Mouse (Mus musculus): Measurements from ENCODE around the gene Sod1. TPM values are rescaled to one million over a fixed set of nuclear protein-coding genes. Genes with fewer than 3 reads are reported as not detected.
"Not testable (repeated sequence)": the region's sequence is repeated elsewhere in the genome, so short reads cannot be mapped to it uniquely, and the experiment has no call there.

Gene Sod1
- total RNA-seq, 4 experiments from 2014 or later: 552 to 637 (median 573) TPM

DNA sequence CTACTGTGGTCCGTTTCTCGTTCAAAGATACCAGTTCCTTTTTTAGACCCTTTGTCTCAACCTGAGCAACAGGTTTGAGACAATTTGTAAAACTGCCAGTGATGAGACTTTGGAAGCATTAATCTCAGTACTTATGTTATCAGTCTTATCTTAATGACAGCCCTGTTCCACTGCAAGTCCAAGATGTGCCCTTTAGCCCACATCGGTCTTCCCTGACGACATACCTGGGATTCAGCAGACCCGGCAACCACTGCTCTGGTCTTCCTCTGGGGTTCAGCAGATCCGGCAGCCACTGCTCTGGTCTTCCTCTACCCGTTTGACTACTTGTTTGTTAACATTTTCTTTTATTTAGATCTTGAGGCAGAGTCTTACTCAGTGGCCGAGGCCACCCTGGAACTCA lies 8.8 kb upstream of the Sod1 start:
- DNase-seq (ENCODE audit: low spot score): no peak

DNA sequence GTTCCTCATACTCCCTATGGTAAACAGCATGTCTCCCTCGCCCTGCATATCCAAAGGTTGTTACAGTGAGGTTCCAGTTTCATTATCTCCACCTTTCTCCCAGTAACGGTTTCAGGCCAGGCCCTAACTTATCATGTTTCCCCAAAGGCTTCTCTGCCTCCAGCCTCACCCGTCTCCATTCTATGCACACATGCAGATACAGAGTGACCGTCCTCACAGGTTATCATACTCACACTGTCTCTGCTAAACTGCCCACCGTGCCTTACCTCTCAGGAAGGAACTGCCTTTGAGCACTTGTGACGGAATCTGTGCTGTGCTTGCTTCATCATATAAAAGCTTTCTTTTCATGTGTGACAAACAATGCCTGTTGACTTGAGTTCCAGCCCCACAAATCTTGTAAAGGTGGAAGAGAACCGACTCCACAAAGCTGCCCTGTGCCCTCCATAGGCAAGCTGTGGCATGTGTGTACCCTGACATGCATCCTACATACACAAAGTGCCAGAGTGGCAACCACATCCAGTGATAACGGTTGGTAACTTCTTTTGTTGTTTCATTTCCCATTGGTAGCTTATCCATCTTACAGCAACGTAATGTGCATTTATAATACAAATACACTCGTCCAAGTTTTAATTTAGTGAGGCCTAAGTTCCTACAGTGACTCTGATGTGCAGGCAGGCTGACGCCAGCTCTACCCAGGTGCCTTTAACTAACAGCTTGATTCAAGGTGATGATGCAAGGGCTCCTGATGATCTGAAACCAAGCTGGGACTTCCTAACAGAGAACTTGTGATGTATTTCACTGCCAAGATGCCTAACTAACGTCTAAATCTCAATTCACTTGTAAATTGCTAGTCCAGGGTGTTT lies 6.8 kb upstream of the Sod1 start:
- DNase-seq (ENCODE audit: low spot score): no peak

DNA sequence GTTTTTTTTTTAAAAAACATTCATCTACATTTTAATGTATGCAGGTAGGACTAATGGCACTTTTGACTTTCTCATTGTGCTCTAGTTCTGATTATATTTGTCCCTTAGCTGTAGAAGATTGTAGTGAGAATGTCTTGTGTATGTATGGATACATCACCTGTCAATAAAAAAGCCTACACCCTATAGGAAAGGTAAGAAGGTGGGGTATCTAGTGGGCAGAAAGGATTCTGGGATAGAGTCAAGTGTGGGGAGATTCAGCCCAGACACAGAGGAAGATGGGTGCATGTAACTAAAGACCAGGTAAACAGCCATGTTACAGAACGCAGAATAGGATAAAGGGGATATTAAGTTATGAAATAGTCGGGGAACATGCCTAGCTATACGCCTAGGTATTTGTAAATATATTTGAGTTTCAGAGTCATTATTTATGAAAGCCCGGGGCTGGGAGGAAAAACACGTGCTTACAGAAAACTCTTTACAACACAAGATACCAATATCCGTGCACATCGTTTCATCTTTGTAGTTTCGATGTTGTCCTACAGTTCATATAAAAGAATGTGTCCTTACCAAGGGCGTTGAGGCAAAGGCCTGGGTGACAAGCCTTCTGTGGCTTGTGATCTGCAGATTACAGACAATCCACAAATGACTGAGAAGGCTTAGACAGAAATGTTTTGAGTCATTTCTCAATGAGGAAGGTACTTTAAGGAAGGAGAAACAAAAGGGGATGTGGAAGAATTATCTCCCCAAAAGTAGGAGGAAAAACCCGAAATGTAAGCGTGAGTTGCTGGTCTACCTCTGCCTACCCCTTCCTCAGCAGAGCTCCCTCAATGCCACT lies 5.6 kb upstream of the Sod1 start:
- DNase-seq (ENCODE audit: low spot score): no peak

GRCm38 (mm10) chr16:90215879-90216278 lies 4.7 kb upstream of the Sod1 start:
- not testable (repeated sequence) for DNase-seq (ENCODE audit: low spot score)

DNA sequence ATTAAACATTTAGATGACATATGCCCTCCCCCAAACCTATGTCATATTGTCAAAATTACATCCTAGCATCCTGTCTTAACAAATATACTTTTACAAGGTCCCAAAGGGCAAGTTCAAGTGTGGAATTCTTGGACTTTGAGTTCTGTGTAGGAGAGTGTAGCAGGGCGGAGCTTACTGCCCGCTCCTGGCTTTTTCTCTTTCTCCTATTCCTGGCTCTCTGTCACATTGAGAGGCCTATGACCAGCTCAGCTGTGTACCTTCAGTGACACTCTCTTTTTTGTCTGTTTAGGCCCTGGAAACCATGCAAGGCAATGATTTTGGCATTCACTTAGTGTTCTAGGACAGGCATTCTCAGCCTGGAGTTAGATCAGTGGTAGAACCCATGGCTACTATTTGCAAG lies 4.1 kb upstream of the Sod1 start:
- no peak for DNase-seq (ENCODE audit: low spot score)

DNA sequence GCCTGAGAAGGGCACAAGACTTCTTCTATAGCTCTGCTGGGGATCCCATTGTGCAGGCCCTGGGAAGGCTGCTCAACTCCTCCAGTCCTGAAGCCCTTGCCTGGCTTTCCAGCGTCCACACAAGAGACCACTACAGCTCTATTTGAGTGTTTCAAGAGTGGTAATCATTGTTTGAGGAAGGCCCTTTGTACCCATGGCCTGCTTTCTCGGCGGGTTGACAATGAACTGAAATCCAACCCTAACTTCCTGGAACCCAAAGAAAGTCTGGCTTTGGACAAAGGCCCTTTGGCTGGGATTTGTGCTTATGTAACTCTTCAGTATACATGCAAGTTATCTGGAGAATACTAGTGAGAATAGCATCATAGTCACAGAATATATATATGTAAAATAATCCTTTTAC lies 3.2 kb upstream of the Sod1 start:
- no peak for DNase-seq (ENCODE audit: low spot score)

DNA sequence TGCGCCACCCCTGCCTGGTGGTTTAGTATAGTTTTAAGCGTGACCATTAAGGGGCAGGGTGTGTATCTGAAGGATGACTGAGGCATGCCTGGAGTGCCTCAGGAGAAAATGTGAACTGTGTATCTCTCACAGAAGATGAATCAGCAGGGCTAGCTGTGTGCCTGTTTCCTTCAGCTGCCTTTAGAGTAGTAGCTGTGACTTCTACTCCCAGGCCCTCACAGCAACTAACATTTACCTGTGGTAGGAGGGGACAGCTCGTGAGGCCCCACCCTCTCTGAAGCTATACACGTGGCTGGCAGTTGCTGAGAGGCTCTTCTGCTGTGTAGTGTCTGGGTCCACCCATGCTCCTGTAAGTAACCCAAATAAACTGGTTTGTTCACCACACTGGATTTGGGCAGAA lies 2.6 kb upstream of the Sod1 start:
- DNase-seq (ENCODE audit: low spot score): no peak

DNA sequence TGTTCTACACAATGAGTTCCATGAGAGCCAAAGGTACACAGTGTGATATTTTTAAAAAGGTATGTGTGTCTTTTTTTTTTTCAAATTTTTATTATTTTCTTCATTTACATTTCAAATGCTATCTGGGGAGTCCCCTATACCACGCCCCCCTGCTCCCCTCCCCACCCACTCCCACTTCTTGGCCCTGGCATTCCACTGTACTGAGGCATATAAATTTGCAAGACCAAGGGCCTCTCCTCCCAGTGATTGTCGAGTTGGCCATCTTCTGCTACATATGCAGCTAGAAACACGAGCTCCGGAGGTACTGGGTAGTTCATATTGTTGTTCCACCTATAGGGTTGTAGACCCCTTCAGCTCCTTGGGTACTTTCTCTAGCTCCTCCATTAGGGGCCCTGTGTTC lies 1.1 kb upstream of the Sod1 start:
- DNase-seq (ENCODE audit: low spot score): not testable (repeated sequence)

GRCm38 (mm10) chr16:90220892-90221431 lies 408 bp downstream of the Sod1 start:
- peak; percentile 43 for DNase-seq (ENCODE audit: low spot score)

DNA sequence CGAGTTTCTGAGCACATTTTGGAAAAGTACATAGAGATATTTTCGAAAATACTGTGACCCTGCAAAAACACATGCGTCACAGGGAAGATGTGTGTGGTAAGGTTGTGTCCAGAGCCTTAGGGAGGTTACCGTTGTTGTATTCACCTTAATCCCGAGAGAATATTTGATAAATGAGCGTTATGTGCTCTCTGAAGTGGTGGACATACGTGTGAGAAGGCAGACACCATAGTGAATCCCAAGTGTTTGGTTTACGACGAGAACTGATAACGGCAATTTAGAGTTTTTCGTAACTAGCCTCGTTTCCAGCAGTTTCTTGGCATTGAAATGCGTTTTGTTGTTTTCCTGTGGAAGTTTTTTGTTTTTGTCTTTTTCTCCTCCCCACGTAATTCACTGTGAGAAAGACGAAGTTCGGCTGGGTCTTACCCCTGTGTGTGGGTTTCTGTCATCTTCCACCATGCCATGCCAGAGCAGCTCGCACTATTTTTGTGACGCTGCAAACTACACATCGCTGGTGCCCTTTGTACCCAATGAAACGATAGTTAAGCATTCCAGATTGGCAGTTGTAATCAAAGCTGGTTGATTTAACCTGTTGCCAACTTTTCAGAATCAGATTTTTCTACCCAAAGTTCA lies 1.0 kb downstream of the Sod1 start:
- no peak for DNase-seq (ENCODE audit: low spot score)

GRCm38 (mm10) chr16:90229897-90230296 lies 9.3 kb downstream of the Sod1 start:
- no peak for DNase-seq (ENCODE audit: low spot score)

DNA sequence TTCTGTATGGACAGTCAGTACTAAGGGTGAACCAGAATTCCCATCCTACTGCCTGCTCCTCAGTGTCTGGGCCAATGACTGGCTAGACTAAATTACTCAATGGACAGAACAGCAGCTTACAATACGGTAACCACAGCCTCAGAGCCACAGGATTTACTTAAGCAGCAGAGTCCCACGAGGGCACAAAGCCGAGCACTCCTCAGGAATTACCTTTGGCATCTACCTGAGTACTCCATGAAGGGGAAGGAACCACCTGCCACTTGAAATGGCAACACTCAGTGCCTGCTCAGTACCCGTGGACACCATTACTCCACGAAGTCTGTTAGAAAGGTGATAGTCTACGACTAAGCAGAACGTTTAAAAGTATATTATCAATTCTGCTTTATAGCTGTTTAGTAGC lies 10.7 kb downstream of the Sod1 start:
- DNase-seq (ENCODE audit: low spot score): no peak

- DNase-seq (ENCODE audit: low spot score): no peak
These were observed 13.1 kb downstream of the Sod1 start for GRCm38 (mm10) chr16:90233702-90234101.

- no peak for DNase-seq (ENCODE audit: low spot score)
These were observed 14.1 kb downstream of the Sod1 start for GRCm38 (mm10) chr16:90234617-90235016.

GRCm38 (mm10) chr16:90235188-90235587 lies 14.6 kb downstream of the Sod1 start:
- DNase-seq (ENCODE audit: low spot score): no peak

DNA sequence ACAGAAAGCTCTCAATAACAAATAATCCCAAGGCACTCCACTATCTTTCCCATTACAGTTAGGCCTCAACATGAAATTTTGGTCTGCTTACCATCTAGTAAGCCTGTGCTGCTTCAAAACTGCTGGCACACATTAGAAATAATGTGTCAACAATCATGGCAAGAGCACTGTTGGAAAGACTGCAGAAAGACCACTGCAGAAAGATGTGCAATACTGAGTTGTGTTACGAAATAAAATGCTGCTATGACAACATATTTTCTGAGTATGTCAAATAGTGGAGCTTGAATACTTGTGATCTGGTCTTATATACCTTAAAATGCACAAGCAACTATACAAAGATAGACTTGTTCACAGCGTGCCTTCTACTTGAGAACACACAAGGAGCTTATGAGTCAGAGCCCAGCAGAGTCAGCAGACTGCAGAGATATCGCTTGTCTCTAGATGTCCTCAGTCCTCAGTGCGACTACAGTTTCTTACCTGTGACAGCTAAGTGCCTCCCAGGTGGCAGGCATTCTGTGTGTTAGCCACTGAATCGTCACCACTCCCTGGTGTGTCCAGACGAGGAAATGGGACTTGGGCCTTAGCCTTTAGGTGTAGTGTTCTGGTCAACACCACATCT lies 18.7 kb downstream of the Sod1 start:
- DNase-seq (ENCODE audit: low spot score): no peak

- DNase-seq (ENCODE audit: low spot score): no peak
These were observed 21.3 kb downstream of the Sod1 start for GRCm38 (mm10) chr16:90241875-90242274.

DNA sequence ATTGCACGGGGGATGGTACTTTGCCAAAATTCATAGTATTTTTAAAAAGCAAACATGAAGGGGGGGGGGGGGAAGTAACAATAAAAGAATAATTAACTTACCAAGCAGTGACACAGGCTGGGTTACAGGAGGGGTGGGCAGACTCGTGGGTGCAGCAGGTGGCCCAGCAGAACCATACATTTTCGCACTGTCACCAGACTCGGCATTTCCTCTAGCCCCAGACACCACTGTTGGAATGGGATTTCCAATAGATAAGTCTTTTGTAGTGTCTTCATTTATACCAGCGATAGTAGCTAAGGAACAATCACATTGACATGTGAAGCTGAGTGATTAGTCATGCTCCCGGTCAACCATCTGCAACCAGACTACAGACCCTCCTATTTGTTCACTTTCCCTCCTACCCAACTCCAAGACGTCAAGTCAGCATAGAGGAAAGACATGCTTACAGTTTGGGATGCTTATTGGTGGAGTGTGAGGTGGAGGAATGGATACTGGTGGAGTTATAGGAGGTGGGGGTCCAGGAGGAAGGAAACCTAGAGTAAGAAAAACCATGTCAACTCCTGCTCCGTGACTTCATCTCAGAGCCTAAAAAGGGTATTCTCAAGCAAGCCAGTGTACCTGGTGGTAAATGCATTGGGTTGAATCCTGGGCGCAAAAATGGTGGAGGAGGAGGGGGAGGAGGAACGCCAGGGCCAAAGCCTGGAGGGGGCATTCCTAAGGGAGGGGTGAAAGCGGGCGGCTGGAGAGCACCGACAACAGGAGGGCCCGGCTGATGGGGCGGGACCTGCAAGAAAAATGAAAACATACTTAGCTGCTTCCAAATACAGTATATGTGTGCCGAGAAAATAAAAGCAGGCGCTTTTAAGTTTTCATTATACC lies 22.1 kb downstream of the Sod1 start:
- no peak for DNase-seq (ENCODE audit: low spot score)

DNA sequence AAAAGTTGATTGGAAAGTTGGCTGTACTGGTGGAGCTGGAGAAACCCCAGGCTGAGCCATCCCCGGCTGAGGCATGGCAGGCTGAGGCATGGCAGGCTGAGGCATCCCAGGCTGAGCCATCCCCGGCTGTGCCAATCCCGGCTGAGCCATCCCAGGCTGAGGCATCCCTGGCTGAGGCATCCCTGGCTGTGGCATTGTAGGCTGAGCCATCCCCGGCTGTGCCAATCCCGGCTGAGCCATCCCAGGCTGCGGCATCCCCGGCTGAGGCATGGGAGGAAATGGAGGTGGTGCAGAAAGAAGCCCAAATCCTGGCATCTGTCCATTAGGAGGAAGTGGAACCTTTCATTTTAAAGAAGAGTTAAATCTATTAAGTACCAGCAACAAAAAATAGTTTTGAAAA lies 29.5 kb downstream of the Sod1 start:
- no peak for DNase-seq (ENCODE audit: low spot score)

DNA sequence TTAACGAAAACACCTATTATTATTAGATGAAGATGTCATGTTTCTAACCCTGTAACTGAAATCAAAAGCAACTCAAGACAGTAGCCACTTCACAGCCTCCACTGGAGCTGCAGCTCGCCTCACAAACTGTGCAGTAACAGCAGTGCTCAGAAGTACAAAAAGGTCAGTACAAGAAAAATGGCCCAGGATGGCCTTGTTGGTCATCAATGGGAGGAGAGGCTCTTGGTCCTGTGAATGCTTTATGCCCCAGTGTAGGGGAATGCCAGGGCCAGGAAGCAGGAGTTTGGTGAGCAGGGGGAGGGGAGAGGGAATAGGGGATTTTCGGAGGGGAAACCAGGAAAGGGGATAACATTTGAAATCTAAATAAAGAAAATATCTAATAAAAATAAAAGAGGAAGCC lies 30.7 kb downstream of the Sod1 start:
- DNase-seq (ENCODE audit: low spot score): not testable (repeated sequence)

DNA sequence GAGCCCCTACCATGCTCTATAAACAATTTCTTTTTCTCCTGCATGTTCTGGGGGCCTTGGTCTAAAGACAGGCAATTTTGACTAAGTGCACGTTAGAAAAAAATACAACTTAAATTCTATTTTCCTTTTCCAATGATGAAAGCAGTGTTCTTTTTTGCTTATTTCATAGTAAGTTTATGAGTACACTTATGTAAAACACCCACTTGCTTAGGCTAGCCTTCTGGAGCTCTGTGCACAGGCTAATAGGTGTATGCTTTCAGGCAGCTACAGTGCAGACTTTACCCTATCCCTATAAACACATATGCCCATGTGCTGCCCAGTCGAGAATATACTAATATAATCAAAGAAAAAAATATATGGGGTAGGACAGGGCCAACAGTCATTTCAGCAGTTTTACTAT lies 32.0 kb downstream of the Sod1 start:
- no peak for DNase-seq (ENCODE audit: low spot score)
